Mouse (Mus musculus) ovary, postnatal 36 days (tissue): Measurements from ENCODE around the gene Vav1.
"Not testable (repeated sequence)": the region's sequence is repeated elsewhere in the genome, so short reads cannot be mapped to it uniquely, and the experiment has no call there.

ENCODE experiments used
- DNase-seq: peaks from one replicate; pipeline ENCODE4 v3.0.0; 2022; ENCODE audit warnings: low spot score, mixed read lengths

The Vav1 gene

DNA sequence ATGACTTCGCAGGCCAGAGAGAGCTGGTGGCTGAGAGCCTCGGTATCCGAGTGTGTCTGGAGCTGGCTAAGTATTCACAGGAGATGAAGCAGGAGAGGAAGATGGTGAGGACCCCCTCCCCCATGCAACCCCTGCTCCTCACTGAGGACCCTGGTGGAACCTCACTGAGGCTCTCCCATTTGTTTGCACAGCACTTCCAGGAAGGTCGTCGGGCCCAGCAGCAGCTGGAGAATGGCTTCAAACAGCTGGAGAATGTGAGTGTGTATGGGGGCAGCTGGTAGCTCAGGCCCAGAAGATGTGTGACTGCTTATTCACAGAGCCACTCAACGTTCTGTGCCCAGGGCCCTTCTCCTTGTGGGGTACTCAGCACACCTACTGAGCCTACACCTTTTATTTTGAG is 25.6 kb upstream of the Vav1 start:
- DNase-seq = peak; percentile 1

DNA sequence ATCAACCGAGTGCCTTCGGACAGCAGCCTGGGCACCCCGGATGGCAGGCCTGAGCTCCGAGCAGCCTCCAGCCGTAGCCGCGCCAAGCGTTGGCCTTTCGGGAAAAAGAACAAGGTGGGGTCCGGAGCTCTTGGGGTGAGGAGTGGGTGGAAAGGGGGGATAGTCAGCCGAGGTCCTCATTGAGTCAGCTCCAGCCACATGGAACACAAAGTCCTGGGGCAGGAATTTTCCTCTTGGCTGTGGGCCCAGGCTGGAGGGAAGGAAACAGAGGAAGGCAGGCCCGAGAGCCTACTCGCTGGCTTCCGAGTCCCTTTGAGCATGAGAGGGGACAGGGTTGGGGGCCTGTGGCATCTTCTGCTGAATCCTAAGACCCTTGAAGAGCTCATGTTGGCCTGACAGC is 23.5 kb upstream of the Vav1 start:
- DNase-seq = peak; percentile 19

DNA sequence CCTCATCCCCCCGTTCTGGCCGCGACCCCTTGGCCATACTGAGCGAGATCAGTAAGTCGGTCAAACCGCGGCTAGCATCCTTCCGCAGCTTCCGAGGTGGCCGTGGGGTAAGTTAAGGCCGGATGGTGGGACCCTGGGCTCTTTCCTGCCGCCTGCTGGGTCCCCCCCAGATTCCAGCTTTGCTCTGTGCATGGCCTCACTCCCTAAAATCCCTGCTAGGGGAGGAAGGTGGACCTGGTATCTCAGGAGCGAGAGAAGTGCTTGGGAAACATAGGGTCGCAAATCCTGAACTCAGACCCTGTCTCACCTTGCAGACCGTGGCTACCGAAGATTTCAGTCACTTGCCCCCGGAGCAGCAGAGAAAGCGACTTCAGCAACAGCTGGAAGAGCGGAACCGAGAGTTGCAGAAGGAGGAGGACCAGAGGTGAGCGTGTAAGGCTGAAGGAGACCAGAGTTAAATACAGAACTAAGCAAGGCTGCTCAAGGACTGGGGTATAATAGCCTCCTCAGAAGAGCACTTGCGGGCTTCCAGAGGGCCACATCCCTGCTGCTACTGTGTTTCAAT is 21.9 kb upstream of the Vav1 start:
- DNase-seq = peak; percentile 2

DNA sequence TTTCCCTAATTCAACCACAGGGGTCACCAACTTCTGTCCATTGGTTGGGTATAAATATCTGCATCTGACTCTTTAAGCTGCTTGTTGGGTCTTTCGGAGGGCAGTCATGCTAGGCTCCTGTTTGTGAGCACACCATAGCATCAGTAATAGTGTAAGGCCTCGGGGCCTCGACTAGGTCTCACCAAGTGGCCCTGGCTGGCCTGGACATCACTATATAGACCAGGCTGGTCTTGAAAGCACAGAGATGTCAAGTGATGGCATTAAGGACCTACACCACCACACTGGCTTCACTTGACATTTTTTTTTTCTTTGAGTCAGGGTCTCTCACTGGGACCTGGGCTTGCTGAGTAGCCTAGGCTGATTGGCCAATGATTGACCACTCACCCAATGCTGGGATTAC is 20.7 kb upstream of the Vav1 start:
- no peak for DNase-seq

DNA sequence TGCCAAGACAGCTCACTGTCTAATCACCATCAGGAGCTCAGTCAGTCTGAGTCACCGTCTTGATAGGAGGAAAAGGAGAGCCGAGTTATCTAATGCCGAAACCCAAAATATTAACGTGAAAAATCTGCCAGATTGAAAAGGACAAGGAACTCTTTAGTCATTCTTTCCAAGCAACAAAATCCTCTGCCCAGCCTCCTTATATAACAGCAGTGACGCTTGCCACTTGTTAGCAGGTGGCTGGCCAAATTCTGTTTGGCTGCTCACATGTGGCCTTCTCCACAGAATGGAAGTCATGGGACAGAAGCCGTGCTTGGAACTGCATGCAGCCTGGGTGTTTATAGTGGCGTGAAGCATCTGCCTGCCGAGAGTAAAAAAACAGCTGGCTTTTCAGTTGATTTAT is 19.2 kb upstream of the Vav1 start:
- DNase-seq = no peak

DNA sequence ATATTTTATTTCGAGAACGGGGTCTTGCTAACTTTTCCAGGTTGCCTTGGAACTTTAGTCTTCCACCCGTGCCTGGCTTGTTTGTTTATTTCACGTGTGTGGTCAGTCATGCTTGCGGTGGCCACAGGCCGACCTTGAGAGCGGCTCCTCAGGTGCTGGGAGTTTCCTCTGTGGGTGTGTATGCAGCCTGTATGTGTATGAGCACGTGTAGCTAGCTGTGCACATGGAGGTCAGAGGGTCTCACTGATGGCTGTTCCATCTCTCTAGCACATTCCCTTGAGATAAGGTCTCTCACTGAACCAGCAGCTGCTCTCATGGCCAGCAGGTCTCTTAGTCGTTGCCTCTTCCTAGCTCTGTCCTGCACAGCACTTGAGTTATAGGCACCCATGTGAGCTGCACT is 18.5 kb upstream of the Vav1 start:
- no peak for DNase-seq

DNA sequence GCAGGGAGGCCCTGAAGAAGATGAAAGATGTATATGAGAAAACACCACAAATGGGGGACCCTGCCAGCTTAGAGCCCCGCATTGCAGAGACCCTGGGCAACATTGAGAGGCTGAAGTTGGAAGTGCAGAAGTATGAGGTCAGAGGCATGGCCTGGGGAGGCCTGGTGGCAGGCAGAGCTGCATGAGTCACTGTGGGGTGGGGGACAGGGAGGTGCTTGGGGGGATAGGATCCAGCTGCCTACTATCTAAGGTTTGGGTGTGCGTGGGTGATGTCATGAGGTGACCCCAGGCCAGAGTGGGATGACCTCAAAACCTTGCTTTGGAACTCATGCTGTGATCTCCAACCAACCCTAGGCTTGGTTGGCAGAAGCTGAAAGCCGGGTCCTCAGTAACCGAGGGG is 17.6 kb upstream of the Vav1 start:
- no peak for DNase-seq

DNA sequence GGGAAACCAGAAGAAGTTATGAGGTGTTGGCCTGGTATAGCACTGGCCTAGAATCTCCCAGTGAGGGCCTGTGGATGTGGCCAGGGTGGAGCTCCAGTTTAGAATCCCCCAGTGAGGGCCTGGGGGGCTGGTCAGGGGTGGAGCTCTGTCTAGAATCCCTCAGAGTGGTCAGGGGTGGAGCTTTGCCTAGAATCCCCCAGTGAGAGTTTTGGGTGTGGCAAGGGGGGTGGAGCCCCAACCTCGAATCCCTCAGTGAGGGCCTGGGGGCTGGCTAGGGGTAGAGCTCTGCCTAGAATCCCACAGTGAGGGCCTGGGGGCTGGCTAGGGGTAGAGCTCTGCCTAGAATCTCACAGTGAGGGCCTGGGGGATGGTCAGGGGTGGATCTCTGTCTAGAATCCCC is 17.1 kb upstream of the Vav1 start:
- DNase-seq = no peak

DNA sequence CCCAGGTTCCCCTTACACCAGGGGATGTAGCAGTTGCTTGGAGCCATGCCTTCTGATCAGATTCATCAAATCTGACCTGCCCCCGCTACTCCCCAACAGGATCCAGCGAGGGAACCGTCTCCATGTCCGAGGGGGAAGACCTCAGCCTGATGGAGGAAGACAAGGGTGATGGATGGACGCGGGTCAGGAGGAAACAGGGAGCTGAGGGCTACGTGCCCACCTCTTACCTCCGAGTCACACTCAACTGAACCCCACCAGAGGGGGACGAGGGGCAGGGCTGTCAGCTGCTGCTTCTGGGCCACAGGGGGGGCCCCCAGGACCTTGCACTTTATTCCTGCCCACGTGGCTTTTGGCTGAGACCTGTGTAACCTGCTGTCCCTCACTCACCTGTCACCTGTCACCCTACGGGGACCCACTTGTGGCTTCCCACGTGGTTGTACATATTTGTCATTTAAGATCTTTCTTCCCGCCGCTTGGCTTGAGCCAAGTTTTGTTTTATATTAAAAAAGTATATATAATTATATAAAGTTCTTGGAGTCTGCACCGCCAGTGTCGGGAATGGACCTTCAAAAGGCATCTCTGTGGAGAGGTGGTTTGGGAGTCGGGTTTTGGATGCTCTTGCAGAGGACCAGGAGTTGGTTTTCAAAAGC is 15.9 kb upstream of the Vav1 start:
- no peak for DNase-seq

DNA sequence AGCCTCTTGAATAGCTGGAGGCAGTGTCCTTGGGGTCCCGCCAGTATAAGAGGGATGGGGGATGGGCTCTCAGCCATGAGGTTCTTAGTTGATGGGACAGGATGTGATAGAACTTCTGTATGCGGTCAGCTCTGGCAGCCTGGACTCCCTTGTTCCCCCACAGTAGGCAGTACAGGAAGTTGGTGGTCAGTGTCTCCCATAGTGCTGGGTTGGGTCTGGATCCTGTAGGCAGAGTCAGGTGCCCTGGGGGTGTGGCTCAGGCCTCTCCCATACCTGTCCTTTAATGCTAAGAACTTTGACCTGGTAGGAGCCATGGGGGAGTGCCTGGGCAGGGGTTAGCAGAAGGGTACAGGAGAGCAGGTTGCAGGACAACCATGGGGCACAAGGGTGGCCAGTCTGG is 14.7 kb upstream of the Vav1 start:
- no peak for DNase-seq

DNA sequence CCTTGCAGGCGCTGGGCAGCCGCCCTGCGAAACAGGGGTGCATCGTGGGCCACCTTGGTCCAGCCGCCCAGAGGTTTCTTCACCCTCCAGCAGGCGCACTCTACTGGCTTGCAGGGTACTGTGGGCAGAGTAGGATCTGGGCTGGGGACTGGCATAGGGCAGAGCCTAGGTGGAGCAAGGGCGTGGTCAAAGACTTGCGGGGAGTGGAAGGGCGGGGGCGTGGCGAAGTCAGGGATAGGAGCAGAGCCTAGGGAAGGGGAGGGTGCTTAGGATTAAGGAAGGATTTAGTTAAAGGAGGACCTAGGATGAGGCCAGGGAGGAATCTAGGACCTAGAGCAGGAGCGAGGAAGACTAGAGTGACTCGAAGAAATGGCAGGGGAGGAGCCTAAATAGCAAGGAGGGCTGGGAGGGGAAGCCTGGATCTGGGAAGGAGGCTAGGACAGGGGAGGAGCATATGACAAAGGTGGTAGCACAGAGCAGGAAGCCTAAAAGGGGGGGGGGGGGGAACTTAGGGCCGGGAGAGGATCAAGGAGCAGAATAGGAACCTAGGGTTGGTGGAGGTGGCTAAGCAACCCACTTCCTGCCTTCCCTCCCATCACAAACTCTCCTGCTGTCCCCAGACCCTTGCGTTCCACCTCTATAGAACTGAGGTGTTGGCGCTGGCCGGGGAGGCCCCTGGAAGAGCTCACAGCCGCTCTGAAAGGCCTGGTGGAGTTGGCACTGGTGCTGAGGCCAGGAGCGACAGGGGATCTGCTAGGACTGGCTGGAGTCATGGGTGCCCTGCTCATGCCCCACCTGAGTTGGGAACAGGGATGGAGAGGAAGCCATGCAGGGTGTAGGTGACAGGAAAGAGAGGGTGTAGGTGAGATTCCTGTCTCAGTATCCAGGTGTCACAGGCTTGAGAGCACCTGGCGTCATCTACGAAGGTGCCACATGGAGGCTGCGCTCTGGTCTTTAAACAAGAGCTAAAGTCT is 13.6 kb upstream of the Vav1 start:
- peak; percentile 90 for DNase-seq

DNA sequence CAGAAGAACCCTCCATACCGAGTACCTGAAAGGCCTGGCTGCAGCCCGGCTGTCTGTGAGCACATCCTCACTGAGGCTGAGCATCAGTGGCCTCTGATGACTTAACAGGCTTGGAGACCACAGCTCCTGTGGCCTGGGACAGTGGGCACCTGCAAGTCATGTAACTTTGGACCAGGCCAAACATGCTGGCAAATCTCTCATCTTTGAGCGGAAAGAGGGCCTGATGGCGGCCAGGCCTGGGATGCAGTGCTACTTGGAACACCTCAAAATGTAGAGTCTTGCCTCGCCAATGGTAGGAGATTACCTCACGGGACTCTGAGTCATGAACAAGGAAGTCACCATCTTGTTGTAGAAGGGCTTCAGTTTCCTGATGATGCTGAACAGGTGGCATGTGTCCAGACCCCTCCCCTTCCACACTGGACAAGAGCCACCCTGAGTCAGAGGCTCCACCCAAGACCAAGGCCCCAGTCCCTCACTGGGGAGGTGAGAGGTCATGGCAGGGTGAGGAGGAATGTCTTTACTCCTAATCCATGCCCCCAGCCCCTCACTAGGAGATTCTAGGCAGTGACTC is 11.3 kb upstream of the Vav1 start:
- no peak for DNase-seq

DNA sequence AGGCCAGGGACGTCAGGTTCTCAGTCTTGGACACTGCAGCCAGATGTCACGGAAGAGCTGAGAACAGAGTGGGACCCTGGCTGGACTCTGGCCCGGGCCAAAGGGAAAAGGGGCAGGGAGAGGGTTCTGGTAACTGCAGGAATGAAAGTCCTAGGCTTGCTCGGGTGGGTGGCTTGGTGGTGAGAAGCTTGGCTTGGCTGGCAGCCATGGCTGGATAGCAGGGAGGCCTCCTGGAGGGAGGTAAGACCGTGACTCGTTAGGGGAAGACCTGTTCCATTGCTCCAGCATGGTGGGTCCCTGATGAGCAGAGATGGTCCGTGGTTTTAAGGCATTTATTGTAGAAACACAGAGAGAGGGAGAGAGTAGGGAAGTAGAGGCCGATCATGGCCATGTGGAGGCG is 7.6 kb upstream of the Vav1 start:
- DNase-seq = no peak

DNA sequence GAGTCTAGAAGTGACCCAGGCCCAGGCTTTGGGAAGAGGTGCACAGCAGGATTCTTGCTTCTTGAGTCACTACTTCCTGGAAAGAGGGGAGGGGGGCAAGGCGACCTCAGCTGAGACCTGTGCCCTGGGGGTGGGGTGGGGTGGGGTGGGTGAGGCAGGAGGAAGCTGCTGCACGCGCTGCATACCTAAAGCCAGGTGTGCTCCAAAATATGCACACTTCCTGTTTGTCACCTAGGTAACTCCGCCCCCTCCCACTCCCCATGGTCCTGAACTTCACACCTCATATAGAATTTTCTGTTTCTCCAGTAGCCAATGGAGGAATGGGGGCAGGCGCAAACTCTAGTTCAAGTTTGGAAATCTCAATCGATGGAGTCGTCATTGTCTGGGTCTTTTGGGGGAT is 5.1 kb upstream of the Vav1 start:
- no peak for DNase-seq

DNA sequence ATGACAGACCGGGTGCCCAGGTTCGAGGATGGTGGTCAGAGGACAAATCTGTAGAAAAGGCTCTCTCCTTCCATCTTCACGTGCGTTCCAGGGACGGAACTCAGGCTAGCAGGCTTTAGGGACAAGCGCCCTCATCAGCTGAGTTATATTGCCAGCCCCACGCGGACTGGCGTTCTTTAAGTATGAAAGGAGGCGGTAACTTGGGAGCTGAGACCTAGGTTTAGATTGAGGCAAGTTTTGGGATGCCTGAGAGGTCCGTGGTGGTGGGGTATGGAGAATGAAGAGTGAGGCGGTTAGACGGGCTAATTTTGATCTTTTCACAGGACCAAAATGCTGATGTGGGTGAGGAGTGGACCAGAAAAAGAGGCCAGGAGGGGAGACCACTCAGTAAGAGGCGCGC is 4.2 kb upstream of the Vav1 start:
- DNase-seq = no peak

DNA sequence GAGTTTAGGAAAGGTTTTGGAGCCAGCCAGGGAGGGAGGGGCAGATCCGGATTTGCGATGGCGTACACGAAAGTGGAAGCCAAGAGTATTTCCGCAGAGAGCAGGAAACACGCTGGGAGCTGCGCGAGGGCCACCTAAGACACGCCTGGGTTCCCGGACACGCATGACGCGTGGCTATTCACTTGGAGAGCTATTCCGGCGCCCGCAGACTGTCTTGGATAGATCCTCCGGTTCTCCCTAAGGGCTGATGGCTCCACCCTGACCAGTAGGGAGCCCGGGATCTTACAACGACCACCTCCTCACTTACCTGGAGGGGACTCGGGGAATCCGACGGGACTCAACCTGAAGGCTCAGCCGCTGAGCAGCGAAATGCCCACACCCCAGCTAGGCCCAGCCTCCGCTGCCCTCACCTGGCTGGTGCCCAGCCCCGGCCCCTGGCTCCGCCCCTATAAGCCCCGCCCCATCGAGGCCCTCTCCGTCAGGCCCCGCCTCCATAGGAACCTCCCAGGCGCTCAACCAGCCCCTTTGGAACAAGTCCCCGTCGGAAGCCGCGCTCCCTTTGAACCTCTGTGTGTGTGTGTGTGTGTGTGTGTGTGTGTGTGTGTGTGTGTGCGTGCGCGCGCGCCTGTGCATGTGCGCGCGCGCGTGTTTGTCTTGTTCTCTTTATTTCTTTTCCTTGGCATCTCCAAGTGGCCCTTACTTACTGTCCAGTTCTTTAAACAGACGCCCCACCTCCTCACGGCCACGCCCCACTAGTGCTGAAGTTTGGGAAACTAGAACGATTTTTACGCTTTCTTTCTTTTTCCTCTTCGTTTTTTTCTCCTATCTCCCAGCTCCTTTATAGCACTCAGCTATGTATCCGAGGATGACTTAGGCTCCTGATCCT is 3.5 kb upstream of the Vav1 start:
- peak; percentile 89 for DNase-seq

DNA sequence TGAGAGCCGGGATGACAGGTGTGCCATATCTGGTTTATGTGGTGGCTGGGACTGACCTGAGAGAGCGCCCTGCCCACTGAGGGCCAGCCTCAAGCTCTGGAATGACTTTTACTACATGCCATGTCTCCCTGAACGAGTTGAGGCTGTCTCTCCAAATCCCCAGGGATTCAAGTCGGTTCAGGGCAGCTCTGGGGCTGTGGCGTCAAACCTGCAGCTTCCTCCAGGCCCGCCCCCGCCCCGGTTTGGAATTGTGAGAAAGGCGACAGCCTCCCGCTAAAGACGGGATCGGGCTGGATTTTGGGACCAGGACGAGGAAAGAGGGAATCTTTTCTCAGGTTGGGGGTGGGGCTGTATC is 2.9 kb upstream of the Vav1 start:
- no peak for DNase-seq

DNA sequence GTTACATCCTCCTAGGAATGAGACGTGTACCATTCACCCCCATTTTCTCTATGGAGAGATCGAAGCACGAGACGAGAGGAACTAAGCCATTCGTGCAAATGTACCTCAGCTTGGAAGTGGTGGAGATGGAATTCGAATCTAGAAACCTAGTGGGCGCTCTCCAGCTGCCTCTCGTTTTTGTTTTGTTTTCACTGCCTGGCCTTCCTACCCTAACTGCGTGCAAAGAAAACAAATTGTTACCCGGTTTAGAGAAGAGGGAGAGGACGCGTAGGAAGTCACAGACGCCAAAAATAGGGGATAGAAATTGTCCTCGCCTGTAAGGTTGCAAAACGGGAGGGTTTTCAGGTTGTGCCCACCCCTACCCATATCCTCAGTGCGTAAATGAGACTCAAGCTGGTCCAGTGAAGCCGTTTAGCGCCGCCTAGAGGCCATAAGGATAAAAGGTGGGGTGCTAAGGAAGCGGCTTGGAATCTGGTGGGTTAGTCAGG is 2.2 kb upstream of the Vav1 start:
- DNase-seq = peak; percentile 63

DNA sequence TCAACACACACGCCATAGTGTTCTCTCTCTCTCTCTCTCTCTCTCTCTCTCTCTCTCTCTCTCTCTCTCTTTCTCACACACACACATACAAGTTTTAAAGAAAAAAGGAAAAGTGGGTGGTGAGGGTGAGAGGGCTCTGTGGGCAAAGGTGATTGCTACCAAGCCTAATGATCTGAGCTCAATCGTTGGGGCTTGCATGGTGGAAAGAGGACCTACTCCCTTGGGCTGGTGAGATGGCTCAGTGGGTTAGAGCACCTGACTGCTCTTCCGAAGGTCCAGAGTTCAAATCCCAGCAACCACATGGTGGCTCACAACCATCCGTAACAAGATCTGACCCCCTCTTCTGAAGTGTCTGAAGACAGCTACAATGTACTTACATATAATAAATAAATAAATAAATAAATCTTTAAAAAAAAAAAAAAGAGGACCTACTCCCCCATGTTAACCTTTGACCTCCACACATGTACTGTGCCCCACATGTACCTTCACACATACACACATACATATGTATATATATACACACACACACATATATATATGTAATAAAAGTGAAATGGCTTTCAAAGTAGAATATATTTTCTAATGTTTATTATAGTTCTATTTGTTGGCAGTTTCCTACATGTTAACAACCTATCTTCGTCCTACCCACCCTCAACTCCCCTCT is 1.2 kb upstream of the Vav1 start:
- DNase-seq = not testable (repeated sequence)

DNA sequence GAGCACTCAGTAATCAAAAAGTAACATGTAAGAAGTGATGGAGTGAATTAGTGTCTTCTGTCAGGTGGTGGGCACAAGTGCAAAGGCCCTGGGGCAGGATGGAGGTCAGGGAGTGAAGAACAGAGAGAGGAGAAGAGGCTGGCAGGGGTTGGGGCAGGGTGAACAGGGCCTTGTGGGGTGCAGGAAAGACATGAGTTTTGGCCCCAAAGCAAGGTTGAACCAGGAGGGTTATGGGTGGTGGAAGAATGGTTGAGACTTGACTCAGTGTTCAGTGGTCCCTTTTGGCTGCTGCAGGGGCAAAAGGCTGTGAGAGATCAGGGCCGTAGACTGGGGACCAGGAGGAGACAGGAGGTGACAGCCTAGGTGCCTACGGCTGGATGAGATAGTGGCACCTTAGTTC is 363 bp upstream of the Vav1 start:
- DNase-seq = no peak

DNA sequence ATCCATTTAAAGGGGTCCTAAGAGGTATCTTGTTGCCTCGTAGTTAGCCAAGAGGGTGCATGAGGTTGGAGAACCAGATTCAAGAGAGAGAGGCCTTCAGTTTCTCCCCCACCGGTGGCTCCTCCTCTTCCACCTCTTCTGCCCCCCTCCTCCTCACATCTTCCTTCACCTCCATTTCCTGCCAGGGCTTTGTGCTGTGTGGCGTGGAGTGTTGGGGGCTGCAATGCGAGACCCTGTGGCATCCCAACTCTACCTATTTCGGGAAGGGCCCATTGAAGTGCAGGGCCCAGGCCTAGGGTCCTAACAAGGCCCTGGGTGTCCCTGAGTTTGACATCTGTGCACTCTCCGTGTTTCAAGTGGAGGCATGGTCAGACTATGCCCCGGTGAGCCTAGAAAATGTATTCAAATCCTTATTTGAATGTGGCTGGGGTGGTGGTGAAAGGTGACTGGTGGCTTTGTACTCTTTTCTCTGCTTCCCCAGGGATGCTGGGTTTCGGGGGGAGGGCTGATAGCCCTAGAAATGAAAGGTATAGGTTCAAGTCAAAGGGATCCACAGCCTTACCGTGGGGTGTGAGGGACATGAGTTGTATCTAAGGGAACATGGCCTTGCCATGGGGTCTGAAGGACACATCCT is 808 bp downstream of the Vav1 start:
- no peak for DNase-seq
